Mouse (Mus musculus): ENCODE data around the gene She.
A peak's percentile ranks its signal among the peaks of the same experiment; 100 is the strongest.

Gene She

GRCm38 (mm10) chr3:89817056-89817455 lies 14.1 kb upstream of the She start:
- DNase-seq (ENCODE audit: low spot score in 2 of 2), result no peak

DNA sequence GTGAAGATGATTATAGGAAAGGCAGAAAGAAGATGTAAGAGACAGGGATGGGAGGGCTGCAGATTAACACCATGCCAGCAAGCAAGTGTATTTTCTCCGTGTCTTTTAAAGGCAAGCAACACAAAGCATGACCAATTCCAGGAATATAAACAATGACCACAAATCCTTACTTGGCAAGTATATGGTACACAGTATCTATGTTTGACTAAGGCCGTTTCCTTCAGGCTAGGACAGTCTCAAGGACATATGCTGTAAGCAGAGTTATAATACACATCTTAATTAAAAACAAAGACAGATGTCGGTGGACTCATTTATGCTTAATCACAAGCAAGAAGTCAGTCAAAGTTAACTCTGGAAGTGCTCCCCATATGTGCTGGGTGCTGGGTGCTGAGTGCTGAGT lies 12.6 kb upstream of the She start:
- DNase-seq (ENCODE audit: low spot score in 2 of 2), result no peak

GRCm38 (mm10) chr3:89819897-89820296 lies 11.3 kb upstream of the She start:
- DNase-seq (ENCODE audit: low spot score in 2 of 2), result no peak

GRCm38 (mm10) chr3:89820311-89821095 lies 10.7 kb upstream of the She start:
- DNase-seq (ENCODE audit: low spot score in 2 of 2), result no peak

DNA sequence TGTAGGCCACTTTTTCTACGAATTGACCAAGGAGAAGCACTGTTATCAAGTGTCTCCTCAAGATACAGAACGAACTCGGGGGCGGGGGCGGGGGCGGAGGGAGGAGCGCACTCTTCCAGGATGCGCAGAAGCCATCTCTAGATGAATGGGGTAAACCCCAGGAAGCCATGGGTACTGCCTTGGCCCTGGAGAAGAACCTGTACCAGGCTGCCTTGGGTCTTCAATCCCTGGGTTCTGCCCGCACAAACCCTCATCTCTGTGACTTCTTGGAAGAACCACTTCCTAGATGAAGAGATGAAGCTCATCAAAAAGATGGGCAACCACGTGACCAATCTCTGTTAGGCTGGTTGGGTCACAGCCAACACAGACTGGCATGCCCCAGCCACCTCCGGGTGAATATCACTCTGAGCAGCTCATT lies 10.1 kb upstream of the She start:
- DNase-seq (ENCODE audit: low spot score in 2 of 2), result no peak

DNA sequence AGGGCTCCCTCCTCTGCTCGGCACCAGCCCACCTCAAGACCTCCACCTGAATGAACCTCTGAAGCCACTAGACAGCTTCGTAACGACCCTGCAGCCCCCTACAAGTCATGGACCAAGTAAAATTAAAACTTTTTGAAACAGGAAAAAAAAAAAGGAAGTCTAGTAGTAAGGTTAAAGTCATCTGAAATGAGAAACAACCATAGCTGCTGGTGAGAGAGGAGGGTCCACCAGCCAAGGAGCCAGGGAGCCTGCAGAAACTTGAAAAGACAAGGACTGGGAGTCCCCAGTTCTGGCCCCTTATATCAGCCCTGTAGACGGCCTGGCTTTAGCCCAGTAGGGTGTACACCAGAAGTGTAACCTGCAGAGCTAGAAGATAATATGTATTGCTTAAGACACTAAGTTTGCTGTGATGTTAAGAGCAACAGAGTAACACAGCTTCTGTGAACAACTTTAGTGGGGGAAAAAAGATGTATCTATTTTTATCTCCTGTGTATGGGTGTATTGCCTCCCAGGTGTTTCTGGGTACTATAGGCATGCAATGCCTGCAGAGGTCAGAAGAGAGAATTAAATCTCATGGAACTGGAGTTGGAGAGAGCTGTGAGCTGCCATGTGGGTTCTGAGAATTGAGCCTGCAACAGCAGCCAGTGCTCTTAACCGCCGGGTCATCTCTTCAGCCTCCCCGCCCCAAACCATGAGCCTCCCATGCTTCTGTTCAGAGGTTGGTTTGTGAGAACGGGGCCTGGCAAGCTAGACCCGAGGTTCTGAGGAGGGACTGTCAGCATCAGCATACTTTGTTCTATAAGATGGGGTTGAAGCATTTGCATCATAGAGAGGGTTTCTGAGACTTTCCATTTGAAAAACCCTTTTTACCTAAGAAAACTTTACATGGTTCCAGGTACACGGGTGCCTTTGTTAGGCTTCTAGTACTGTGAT lies 9.4 kb upstream of the She start:
- DNase-seq (ENCODE audit: low spot score in 2 of 2), result no peak

- DNase-seq (ENCODE audit: low spot score in 2 of 2), result no peak
Measured at GRCm38 (mm10) chr3:89823594-89823993, 7.6 kb upstream of the She start.

- no peak for DNase-seq (ENCODE audit: low spot score in 2 of 2)
Measured at GRCm38 (mm10) chr3:89826295-89826694, 4.9 kb upstream of the She start.

GRCm38 (mm10) chr3:89835362-89835761 lies 4.2 kb downstream of the She start:
- no peak for DNase-seq (ENCODE audit: low spot score in 2 of 2)

GRCm38 (mm10) chr3:89842258-89842657 lies 11.1 kb downstream of the She start:
- DNase-seq (ENCODE audit: low spot score in 2 of 2), result no peak

DNA sequence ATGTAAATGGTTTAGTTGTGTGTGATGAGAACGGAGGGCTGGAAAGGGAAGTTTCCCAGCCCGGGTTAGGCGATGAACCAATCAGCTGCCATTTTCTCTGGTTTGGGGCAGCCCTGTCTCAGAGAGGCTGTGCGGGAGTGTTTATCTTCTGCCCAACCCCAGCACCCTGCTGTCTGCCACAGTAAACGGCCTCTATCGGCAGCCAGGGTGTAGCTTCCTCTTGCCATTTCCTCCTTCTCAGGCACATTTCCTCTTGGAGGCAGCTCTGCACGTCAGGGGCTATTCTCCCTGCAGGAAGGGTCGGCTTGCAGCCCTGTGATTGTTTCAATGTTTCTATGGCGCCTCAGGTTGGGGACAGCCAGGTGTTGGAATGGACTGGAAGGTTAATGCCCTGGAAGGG lies 12.0 kb downstream of the She start:
- DNase-seq (ENCODE audit: low spot score in 2 of 2), result no peak

DNA sequence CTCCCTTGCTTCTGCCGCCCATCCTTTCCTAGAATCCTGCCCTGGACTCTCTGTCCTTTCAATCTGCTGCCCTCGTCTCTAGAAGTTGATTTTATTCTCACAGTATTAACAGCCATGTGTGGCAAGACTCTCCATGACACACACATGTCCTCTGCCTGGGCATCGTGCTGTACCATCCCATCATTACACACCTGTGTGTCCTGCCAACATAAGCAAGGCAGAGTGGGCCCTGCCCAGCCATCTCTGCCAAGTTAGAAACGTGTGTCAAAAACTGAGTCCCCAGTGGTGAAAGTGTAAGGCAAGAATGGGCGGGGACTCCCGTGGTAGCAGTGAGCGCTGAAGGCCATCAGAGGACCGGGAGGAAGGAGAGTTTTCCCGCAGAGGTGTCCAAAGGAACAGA lies 14.6 kb downstream of the She start:
- no peak for DNase-seq (ENCODE audit: low spot score in 2 of 2)

- no peak for DNase-seq (ENCODE audit: low spot score in 2 of 2)
Measured at GRCm38 (mm10) chr3:89847126-89847525, 16.0 kb downstream of the She start.

GRCm38 (mm10) chr3:89847596-89847995 lies 16.4 kb downstream of the She start:
- no peak for DNase-seq (ENCODE audit: low spot score in 2 of 2)

GRCm38 (mm10) chr3:89848083-89848482 lies 16.9 kb downstream of the She start:
- DNase-seq (ENCODE audit: low spot score in 2 of 2), result no peak

GRCm38 (mm10) chr3:89853752-89854151 lies 22.6 kb downstream of the She start:
- DNase-seq (ENCODE audit: low spot score in 2 of 2), result no peak

- no peak for DNase-seq (ENCODE audit: low spot score in 2 of 2)
Measured at GRCm38 (mm10) chr3:89857353-89857752, 26.2 kb downstream of the She start.

DNA sequence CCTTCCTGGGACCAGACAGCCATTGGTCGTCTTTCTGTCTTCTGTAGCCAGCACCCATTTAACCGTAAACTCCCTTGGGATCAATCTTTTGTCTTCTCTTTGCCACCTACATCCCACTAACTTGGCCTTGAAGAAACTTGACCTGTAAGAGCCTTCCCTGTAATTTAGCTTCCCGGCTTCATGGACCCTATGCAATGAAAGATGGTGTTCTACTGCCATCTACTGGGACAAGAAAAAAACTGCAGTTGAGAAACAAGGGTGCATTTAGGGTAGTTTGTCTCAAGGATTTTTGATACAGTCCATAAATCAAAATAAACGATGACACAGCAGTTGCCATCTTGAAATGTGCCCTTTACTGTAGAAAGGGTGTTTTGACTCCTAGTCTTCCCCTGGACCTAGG lies 27.0 kb downstream of the She start:
- DNase-seq (ENCODE audit: low spot score in 2 of 2), result peak in 1 of 2 experiments; percentile 45

- peak; percentile 74 to 80 for DNase-seq (ENCODE audit: low spot score in 2 of 2)
Measured at GRCm38 (mm10) chr3:89858888-89859287, 27.7 kb downstream of the She start.

- no peak for DNase-seq (ENCODE audit: low spot score in 2 of 2)
Measured at GRCm38 (mm10) chr3:89859936-89860335, 28.8 kb downstream of the She start.

DNA sequence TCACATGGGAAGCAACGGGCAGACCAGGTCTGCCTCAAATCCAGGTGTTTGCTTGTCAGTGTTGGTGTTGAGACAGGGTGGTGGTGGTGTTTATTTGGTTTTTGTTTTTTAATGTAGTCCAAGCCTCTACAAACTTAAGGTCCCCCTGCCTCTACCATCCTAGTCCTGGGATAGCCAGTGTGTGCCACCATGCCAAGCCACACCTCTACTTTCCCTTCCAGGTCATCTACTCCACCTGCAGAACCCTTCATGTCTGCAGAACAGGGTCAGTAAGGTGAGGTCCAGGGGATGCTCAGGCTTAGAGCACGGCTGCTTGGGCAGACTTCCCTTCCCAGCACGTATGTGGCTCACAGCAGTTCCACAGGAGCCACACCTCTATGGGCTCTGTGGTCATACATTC lies 29.2 kb downstream of the She start:
- DNase-seq (ENCODE audit: low spot score in 2 of 2), result no peak

GRCm38 (mm10) chr3:89861070-89861469 lies 29.9 kb downstream of the She start:
- DNase-seq (ENCODE audit: low spot score in 2 of 2), result peak; percentile 19 to 45

Data from frontal cortex, postnatal 36 days (tissue).